Mouse (Mus musculus) C2C12 (cell line): ENCODE measurements around the gene Chrnb4.

Source experiments
- CTCF ChIP-seq: IDR thresholded peaks from one replicate; pipeline ENCODE4 v1.5.1; 2011; ENCODE audit not compliant: control insufficient read depth, insufficient read depth, insufficient read length
- FOSL1 ChIP-seq: IDR thresholded peaks from one replicate; pipeline ENCODE4 v1.8.0; 2011; ENCODE audit warnings: mild to moderate bottlenecking, low read length; ENCODE audit not compliant: poor library complexity, insufficient read depth, severe bottlenecking
- MYOG ChIP-seq: IDR thresholded peaks from one replicate; pipeline ENCODE4 v1.6.1; 2011; ENCODE audit not compliant: control insufficient read depth, insufficient read length; ENCODE audit errors: extremely low read depth

- peak; percentile 68 for TF ChIP-seq CTCF
- no peak for TF ChIP-seq FOSL1
- no peak for TF ChIP-seq MYOG
Observed at GRCm38 (mm10) chr9:55023902-55024583, 24.5 kb downstream of the Chrnb4 start.
